Mouse (Mus musculus): ENCODE data around the gene Olfr104-ps.

Gene Olfr104-ps

GRCm38 (mm10) chr17:37359282-37359681 lies at the start of gene Olfr104-ps:
TSS of gene Olfr104-ps (plus strand) at chr17:37359582.
- no peak for DNase-seq (ENCODE audit: low read depth)

- DNase-seq (ENCODE audit: low read depth) = no peak
These were observed 49.2 kb upstream of the Olfr104-ps start for GRCm38 (mm10) chr17:37310146-37310699.

- DNase-seq (ENCODE audit: low read depth) = no peak
These were observed 42.4 kb upstream of the Olfr104-ps start, which contains the start of gene Olfr102 for GRCm38 (mm10) chr17:37316954-37317353. TSS of gene Olfr102 (minus strand) at chr17:37317054.

GRCm38 (mm10) chr17:37339598-37339997 lies 19.8 kb upstream of the Olfr104-ps start, which contains the start of gene Olfr103:
TSS of gene Olfr103 (minus strand) at chr17:37339698.
- DNase-seq (ENCODE audit: low read depth) = no peak

- no peak for DNase-seq (ENCODE audit: low read depth)
These were observed 19.4 kb downstream of the Olfr104-ps start, which contains the start of gene Olfr105-ps for GRCm38 (mm10) chr17:37378733-37379132. TSS of gene Olfr105-ps (plus strand) at chr17:37379033.

GRCm38 (mm10) chr17:37390093-37390492 lies 30.7 kb downstream of the Olfr104-ps start, which contains the start of gene Olfr106-ps:
TSS of gene Olfr106-ps (plus strand) at chr17:37390393.
- DNase-seq (ENCODE audit: low read depth) = no peak

- no peak for DNase-seq (ENCODE audit: low read depth)
These were observed 39.5 kb downstream of the Olfr104-ps start, which contains the start of gene Olfr107 for GRCm38 (mm10) chr17:37398926-37399325. TSS of gene Olfr107 (plus strand) at chr17:37399226.

GRCm38 (mm10) chr17:37413380-37413779 lies 54.0 kb downstream of the Olfr104-ps start:
- no peak for DNase-seq (ENCODE audit: low read depth)
